Mouse (Mus musculus): ENCODE measurements at regions not wholly inside any gene's neighbourhood (a gene's known extent, or its start where the extent isn't known, plus 50 kb on each side); places are given as distances from the start of the nearest gene placed in this dataset.

DNA sequence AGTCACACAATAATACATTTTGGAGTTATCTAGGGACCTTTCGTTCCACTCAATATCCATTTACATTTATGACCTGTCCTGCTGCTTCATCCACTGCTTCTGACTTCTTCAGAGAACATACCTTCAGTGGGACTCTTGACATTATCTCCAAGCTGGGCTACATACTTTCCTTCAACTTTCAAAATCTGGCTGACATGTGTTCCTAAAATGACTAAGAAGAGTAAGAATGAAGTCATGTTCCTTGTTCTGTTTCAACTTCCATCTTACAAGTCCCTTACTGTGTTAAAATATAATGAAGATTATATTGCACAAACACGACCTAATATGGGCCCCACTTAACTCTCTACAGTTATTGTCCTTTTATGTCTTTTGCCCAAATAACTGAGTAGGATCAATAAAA is 807.0 kb downstream of the Stpg2 start:
- Histone ChIP-seq H3K4me2 (replicated peaks) (no peak overlapping the region), H3K27me3 (replicated peaks) (no peaks in the 10 kb centered on the region), H3K9me3 (no peaks in the 10 kb centered on the region), H3K4me3 (replicated peaks) (no peak overlapping the region), H3K4me1 (replicated peaks) (no peaks in the 10 kb centered on the region), H3K9ac (no peak overlapping the region), H3K27ac (no peak overlapping the region), H3K36me3 (no peaks in the 10 kb centered on the region)
- ATAC-seq: no peak
- WGBS: 78% methylated on average over 2 of the region's 2 CpGs

DNA sequence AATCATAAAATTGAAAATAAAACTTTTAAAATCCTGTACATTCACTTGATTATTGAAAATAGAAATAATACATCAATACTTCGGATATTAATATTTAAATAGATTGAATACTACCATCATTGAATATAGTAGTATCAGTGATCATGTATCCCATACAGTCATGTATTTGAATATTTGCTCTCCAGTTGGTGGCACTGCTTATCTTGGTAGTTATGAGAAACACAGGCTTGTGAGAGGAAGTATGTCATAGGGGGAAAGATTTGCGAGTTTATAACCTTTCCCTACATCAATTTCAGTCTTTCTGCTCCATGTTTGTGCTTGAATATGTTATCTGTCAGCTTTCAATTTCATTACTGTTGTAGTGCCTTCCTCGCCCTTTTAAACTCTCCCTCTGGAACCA is 828.6 kb downstream of the Stpg2 start:
- Histone ChIP-seq H3K27ac (no peak overlapping the region), H3K9ac (no peak overlapping the region), H3K4me3 (replicated peaks) (no peak overlapping the region), H3K4me1 (replicated peaks) (no peaks in the 10 kb centered on the region), H3K27me3 (replicated peaks) (no peaks in the 10 kb centered on the region), H3K36me3 (no peaks in the 10 kb centered on the region), H3K4me2 (replicated peaks) (no peak overlapping the region), H3K9me3 (no peaks in the 10 kb centered on the region)
- ATAC-seq: no peak
- WGBS: 81% methylated on average over 3 of the region's 3 CpGs

- Histone ChIP-seq H3K27ac (no peak overlapping the region), H3K36me3 (no peaks in the 10 kb centered on the region), H3K9ac (no peak overlapping the region), H3K4me1 (replicated peaks) (no peaks in the 10 kb centered on the region), H3K9me3 (no peaks in the 10 kb centered on the region), H3K27me3 (replicated peaks) (no peaks in the 10 kb centered on the region), H3K4me2 (replicated peaks) (no peak overlapping the region), H3K4me3 (replicated peaks) (no peak overlapping the region)
- no peak for ATAC-seq
- 88% methylated on average over 2 of the region's 2 CpGs for WGBS
Measured at GRCm38 (mm10) chr3:140035142-140035541, 829.6 kb downstream of the Stpg2 start.

GRCm38 (mm10) chr3:140044898-140045297 is 839.4 kb downstream of the Stpg2 start:
- H3K4me2 ChIP-seq (replicated peaks): no peak overlapping the region
- ATAC-seq: no peak
- no peaks in the 10 kb centered on the region for H3K9me3 ChIP-seq
- no peak overlapping the region for H3K4me3 ChIP-seq (replicated peaks)
- no peaks in the 10 kb centered on the region for H3K36me3 ChIP-seq
- H3K4me1 ChIP-seq (replicated peaks): no peaks in the 10 kb centered on the region
- H3K27ac ChIP-seq: no peak overlapping the region
- H3K27me3 ChIP-seq (replicated peaks): no peaks in the 10 kb centered on the region
- no peak overlapping the region for H3K9ac ChIP-seq

DNA sequence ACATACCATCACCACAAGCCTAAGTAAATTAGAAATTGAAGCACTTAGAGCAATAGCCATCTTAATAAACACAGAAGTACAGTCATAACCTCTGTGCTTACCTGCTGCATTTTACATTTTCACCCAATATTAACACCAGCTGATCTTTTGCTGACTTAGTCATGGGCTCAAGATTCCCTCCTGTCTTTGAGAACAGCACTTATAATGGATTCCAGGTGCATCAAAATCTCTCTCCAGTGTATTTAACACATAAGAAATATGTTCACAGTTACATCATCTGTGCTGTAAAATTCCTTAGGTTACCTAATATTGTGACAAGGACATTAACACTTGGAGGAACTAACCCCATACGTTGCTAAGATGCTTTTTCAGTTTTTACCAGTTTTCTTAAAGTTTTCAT is 849.1 kb downstream of the Stpg2 start:
- ATAC-seq: no peak
- Histone ChIP-seq H3K4me2 (replicated peaks) (no peak overlapping the region), H3K4me3 (replicated peaks) (no peak overlapping the region), H3K36me3 (no peaks in the 10 kb centered on the region), H3K27me3 (replicated peaks) (no peaks in the 10 kb centered on the region), H3K27ac (no peak overlapping the region), H3K9ac (no peak overlapping the region), H3K4me1 (replicated peaks) (no peaks in the 10 kb centered on the region), H3K9me3 (no peaks in the 10 kb centered on the region)
- WGBS: 65% methylated on average over 1 of the region's 1 CpGs

DNA sequence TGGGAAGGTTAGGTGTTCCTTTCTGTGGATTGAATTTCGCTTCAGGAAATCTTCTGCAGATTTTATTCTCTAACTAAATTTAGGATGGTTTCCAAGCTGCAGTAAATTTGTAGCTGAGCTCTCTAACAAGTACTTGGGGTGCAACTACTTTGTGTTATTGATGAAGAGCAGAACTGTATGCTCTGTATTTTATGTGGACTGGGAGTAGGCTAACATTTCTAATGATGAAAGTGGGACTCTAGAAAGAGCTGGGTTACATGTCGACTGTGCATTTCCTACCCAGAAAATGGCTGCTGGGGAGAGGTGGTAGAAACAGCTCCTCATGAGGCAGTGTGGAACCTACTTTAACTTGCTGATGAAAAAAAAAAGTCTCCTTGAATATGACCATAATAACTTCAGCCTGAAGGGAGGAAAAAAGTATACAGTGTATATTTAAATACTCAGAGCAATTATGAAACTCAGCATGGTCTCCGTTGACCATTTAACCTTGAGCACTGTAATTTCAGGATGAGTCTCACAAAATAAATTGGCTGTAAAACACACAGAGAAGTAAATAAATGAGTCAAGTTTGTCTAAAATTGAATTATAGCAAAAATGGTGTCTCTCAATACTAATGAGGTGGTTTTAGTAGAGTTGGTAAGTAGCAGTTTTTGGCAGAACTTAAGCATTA is 852.6 kb downstream of the Stpg2 start:
- H3K27me3 ChIP-seq (replicated peaks): no peaks in the 10 kb centered on the region
- no peak overlapping the region for H3K27ac ChIP-seq
- no peaks in the 10 kb centered on the region for H3K9me3 ChIP-seq
- no peak overlapping the region for H3K4me3 ChIP-seq (replicated peaks)
- no peak for ATAC-seq
- no peak overlapping the region for H3K4me2 ChIP-seq (replicated peaks)
- no peak overlapping the region for H3K9ac ChIP-seq
- H3K36me3 ChIP-seq: no peaks in the 10 kb centered on the region
- no peaks in the 10 kb centered on the region for H3K4me1 ChIP-seq (replicated peaks)
- WGBS: 74% methylated on average over 3 of the region's 3 CpGs

DNA sequence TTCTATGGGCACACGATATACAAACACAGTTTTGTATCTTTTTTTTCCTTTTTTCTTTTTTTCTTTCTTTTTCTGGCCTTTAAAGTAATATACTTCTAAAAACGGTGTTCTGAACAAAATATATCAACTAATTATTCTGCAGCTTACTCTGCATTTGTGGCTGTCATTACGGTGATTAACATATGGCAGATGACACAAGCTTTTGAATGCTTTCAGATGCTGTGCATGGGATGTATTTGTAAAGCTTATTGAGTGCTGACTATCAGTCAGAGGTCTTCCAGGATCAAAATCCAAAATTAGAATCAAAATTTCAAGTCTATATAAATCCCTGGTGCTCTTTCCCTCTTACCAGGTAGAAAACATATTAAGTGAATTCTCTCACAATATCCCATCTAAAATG is 853.6 kb downstream of the Stpg2 start:
- 82% methylated on average over 3 of the region's 3 CpGs for WGBS
- no peak overlapping the region for H3K9ac ChIP-seq
- H3K27ac ChIP-seq: no peak overlapping the region
- H3K9me3 ChIP-seq: no peaks in the 10 kb centered on the region
- no peak for ATAC-seq
- no peak overlapping the region for H3K4me3 ChIP-seq (replicated peaks)
- H3K4me2 ChIP-seq (replicated peaks): no peak overlapping the region
- no peaks in the 10 kb centered on the region for H3K36me3 ChIP-seq
- no peaks in the 10 kb centered on the region for H3K4me1 ChIP-seq (replicated peaks)
- no peaks in the 10 kb centered on the region for H3K27me3 ChIP-seq (replicated peaks)

DNA sequence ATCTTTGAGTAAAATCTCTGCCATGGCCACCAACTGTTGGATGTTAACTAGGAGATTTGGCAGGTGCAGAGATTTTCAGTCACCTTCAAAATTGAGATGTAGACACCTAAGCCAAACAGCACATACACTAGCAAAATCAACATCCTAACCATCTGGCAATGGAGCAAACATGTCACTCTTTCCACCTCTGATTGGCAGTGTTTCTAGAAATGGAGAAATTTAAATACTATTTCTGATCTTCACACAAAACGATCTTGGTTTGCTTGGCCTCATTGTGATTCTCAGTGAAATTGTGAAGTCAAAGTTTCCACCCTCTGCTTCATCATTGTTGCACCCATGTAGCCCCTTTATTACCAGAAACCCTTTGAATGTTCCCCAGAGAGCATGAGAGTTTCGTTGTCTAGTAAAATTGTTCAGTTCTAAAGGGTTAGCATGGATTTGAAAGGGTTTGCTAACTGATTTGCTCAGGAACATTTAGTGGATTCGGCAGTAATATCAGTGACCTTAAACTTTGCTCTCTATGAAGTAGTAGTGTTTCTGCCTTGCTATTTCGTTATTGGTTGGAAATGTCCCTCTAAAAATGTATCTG is 854.1 kb downstream of the Stpg2 start:
- Histone ChIP-seq H3K36me3 (no peaks in the 10 kb centered on the region), H3K27ac (no peak overlapping the region), H3K4me3 (replicated peaks) (no peak overlapping the region), H3K9me3 (no peaks in the 10 kb centered on the region), H3K4me2 (replicated peaks) (no peak overlapping the region), H3K27me3 (replicated peaks) (no peaks in the 10 kb centered on the region), H3K4me1 (replicated peaks) (no peaks in the 10 kb centered on the region), H3K9ac (no peak overlapping the region)
- 82% methylated on average over 4 of the region's 4 CpGs for WGBS
- no peak for ATAC-seq

GRCm38 (mm10) chr3:140061769-140062381 is 856.4 kb downstream of the Stpg2 start:
- Histone ChIP-seq H3K9ac (no peak overlapping the region), H3K4me1 (replicated peaks) (no peaks in the 10 kb centered on the region), H3K4me2 (replicated peaks) (no peak overlapping the region), H3K27me3 (replicated peaks) (no peaks in the 10 kb centered on the region), H3K36me3 (no peaks in the 10 kb centered on the region), H3K27ac (no peak overlapping the region), H3K9me3 (no peaks in the 10 kb centered on the region), H3K4me3 (replicated peaks) (no peak overlapping the region)
- no peak for ATAC-seq
- WGBS: 90% methylated on average over 10 of the region's 10 CpGs

- no peaks in the 10 kb centered on the region for H3K27me3 ChIP-seq (replicated peaks)
- no peaks in the 10 kb centered on the region for H3K9me3 ChIP-seq
- no peak overlapping the region for H3K9ac ChIP-seq
- no peak for ATAC-seq
- no peaks in the 10 kb centered on the region for H3K4me1 ChIP-seq (replicated peaks)
- no peaks in the 10 kb centered on the region for H3K36me3 ChIP-seq
- no peak overlapping the region for H3K4me3 ChIP-seq (replicated peaks)
- H3K4me2 ChIP-seq (replicated peaks): no peak overlapping the region
- 81% methylated on average over 5 of the region's 5 CpGs for WGBS
- no peak overlapping the region for H3K27ac ChIP-seq
Measured at GRCm38 (mm10) chr3:140062880-140063279, 857.4 kb downstream of the Stpg2 start.

GRCm38 (mm10) chr3:140084333-140084732 is 878.8 kb downstream of the Stpg2 start:
- Histone ChIP-seq H3K4me2 (replicated peaks) (no peak overlapping the region), H3K36me3 (no peaks in the 10 kb centered on the region), H3K27ac (no peak overlapping the region), H3K9me3 (no peaks in the 10 kb centered on the region), H3K4me3 (replicated peaks) (no peak overlapping the region), H3K4me1 (replicated peaks) (no peaks in the 10 kb centered on the region), H3K9ac (no peak overlapping the region), H3K27me3 (replicated peaks) (no peaks in the 10 kb centered on the region)
- 88% methylated on average over 3 of the region's 3 CpGs for WGBS
- ATAC-seq: no peak

- Histone ChIP-seq H3K27ac (no peak overlapping the region), H3K4me1 (replicated peaks) (no peaks in the 10 kb centered on the region), H3K9ac (no peak overlapping the region), H3K36me3 (no peaks in the 10 kb centered on the region), H3K27me3 (replicated peaks) (no peaks in the 10 kb centered on the region), H3K4me2 (replicated peaks) (no peak overlapping the region), H3K9me3 (no peaks in the 10 kb centered on the region), H3K4me3 (replicated peaks) (no peak overlapping the region)
- WGBS: 87% methylated on average over 3 of the region's 3 CpGs
- no peak for ATAC-seq
Measured at GRCm38 (mm10) chr3:140085385-140085784, 879.9 kb downstream of the Stpg2 start.

GRCm38 (mm10) chr3:140088019-140088418 is 882.5 kb downstream of the Stpg2 start:
- no peak overlapping the region for H3K4me3 ChIP-seq (replicated peaks)
- H3K9me3 ChIP-seq: no peaks in the 10 kb centered on the region
- no peaks in the 10 kb centered on the region for H3K36me3 ChIP-seq
- ATAC-seq: no peak
- H3K27ac ChIP-seq: no peak overlapping the region
- no peaks in the 10 kb centered on the region for H3K27me3 ChIP-seq (replicated peaks)
- no peak overlapping the region for H3K4me2 ChIP-seq (replicated peaks)
- H3K9ac ChIP-seq: no peak overlapping the region
- 80% methylated on average over 3 of the region's 3 CpGs for WGBS
- H3K4me1 ChIP-seq (replicated peaks): no peaks in the 10 kb centered on the region
